Mouse (Mus musculus) forebrain, embryonic 15.5 days (tissue): ENCODE results near the gene Emc8. TPM values are rescaled to one million over a fixed set of nuclear protein-coding genes. Genes with fewer than 3 reads are reported as not detected.

Experiments
- ATAC-seq: fragments of 200-750 bp; cut with Nextera tagmentation; replicated peaks from 2 replicates; pipeline ENCODE4 v1.8.0; 2017; ENCODE audit warnings: mild to moderate bottlenecking, moderate TSS enrichment, moderate library complexity
- H3K27ac ChIP-seq: fragments of 300-500 bp; sonication (generic); replicated peaks from 2 replicates; pipeline ENCODE4 v1.5.1; 2015; ENCODE audit warnings: mild to moderate bottlenecking, inconsistent platforms
- H3K27me3 ChIP-seq: fragments of 300-500 bp; sonication (generic); 2 replicates; pipeline ENCODE4 v1.6.1; 2015; ENCODE audit warnings: inconsistent platforms
- H3K36me3 ChIP-seq: fragments of 300-500 bp; sonication (generic); 2 replicates; pipeline ENCODE4 v1.6.1; 2015; ENCODE audit warnings: mild to moderate bottlenecking, inconsistent platforms
- H3K4me1 ChIP-seq: fragments of 300-500 bp; sonication (generic); 2 replicates; pipeline ENCODE4 v1.6.1; 2015; ENCODE audit warnings: inconsistent platforms
- H3K4me2 ChIP-seq: fragments of 300-500 bp; sonication (generic); replicated peaks from 2 replicates; pipeline ENCODE4 v1.6.1; 2015; ENCODE audit warnings: mild to moderate bottlenecking, inconsistent platforms
- H3K4me3 ChIP-seq: fragments of 300-500 bp; sonication (generic); 2 replicates; pipeline ENCODE4 v1.5.1; 2015; ENCODE audit warnings: mild to moderate bottlenecking, inconsistent platforms
- H3K9ac ChIP-seq: fragments of 300-500 bp; sonication (generic); replicated peaks from 2 replicates; pipeline ENCODE4 v1.6.1; 2015; ENCODE audit warnings: mild to moderate bottlenecking, inconsistent platforms
- H3K9me3 ChIP-seq: fragments of 300-500 bp; sonication (generic); 2 replicates; pipeline ENCODE4 v1.6.1; 2016; ENCODE audit warnings: inconsistent platforms
- WGBS: fragments of 180-500 bp; shearing (Covaris S2); methylation state at CpG from one replicate; pipeline ENCODE4 v1.1.7; 2015; ENCODE audit warnings: mixed read lengths; 5-methylcytosine and 5-hydroxymethylcytosine counted together
- polyA plus RNA-seq: library from polyadenylated mRNA; unstranded; fragments of >200 nt; fragmentation: Nextera tagmentation; extraction: Ambion mirVana; gene quantifications from 2 replicates; pipeline ENCODE4 v1.2.1, GENCODE M21; 2015

Gene Emc8
- polyA plus RNA-seq: 168 and 178 TPM in 2 replicates

- no peak for ATAC-seq
Observed at GRCm38 (mm10) chr8:120668374-120668905, at the start of gene Emc8. Gene Emc8 (minus strand): TSS chr8:120668573.

GRCm38 (mm10) chr8:120715996-120716680 lies 47.8 kb upstream of the Emc8 start:
- no peak overlapping the region for H3K9ac ChIP-seq
- H3K4me1 ChIP-seq: no peaks in the 10 kb centered on the region
- H3K4me2 ChIP-seq: no peak overlapping the region
- H3K36me3 ChIP-seq: no peaks in the 10 kb centered on the region
- no peak for ATAC-seq
- no peaks in the 10 kb centered on the region for H3K27me3 ChIP-seq
- H3K9me3 ChIP-seq: no peaks in the 10 kb centered on the region
- no peak overlapping the region for H3K27ac ChIP-seq
- H3K4me3 ChIP-seq: no peak overlapping the region
- WGBS: 85% methylated on average over 15 of the region's 15 CpGs

More at GRCm38 (mm10) chr8:120668374-120668905, at the start of gene Emc8:
- Histone ChIP-seq H3K4me3 (peak within 1 kb of the TSS; percentile 97), H3K9me3 (no peaks in the 10 kb centered on the region), H3K27me3 (no peaks in the 10 kb centered on the region), H3K36me3 (peaks cover 33% of the 10 kb centered on the region), H3K4me2 (peak within 1 kb of the TSS; percentile 93), H3K4me1 (peaks cover 47% of the 10 kb centered on the region), H3K27ac (peak within 1 kb of the TSS; percentile 82), H3K9ac (peak within 1 kb of the TSS; percentile 87)
- under 1% methylated on average over 51 of the region's 51 CpGs for WGBS

- Histone ChIP-seq H3K4me3 (no peak overlapping the region), H3K9ac (no peak overlapping the region), H3K36me3 (no peaks in the 10 kb centered on the region), H3K4me1 (no peaks in the 10 kb centered on the region), H3K4me2 (no peak overlapping the region), H3K27ac (no peak overlapping the region), H3K27me3 (no peaks in the 10 kb centered on the region), H3K9me3 (no peaks in the 10 kb centered on the region)
- ATAC-seq: no peak
- 83% methylated on average over 6 of the region's 6 CpGs for WGBS
Observed at GRCm38 (mm10) chr8:120715200-120715599, 46.8 kb upstream of the Emc8 start.

- 88% methylated on average over 10 of the region's 10 CpGs for WGBS
- H3K4me3 ChIP-seq: no peak overlapping the region
- H3K36me3 ChIP-seq: no peaks in the 10 kb centered on the region
- no peak overlapping the region for H3K4me2 ChIP-seq
- H3K9me3 ChIP-seq: no peaks in the 10 kb centered on the region
- H3K27ac ChIP-seq: no peak overlapping the region
- H3K9ac ChIP-seq: no peak overlapping the region
- no peaks in the 10 kb centered on the region for H3K4me1 ChIP-seq
- no peaks in the 10 kb centered on the region for H3K27me3 ChIP-seq
- ATAC-seq: no peak
Observed at GRCm38 (mm10) chr8:120709176-120709575, 40.8 kb upstream of the Emc8 start.

DNA sequence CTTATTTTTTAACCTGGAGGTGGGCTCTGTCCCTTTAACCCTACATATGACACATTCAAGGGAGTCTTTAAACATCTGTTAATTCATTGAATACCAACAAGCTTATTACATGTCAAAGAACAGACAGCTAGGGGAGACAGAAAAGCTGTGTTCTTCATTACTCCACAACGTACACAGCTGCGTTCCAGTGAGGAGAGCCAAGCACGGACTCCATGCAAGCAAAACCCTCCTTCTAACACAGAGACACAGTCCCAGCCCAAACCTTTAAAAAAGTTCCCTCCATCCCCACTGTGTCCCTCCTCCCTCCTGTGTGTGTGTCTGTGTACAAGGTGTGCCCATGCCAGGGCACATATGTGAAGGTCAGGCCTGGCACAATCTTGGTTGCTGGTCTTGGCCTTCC lies 37.8 kb upstream of the Emc8 start:
- Histone ChIP-seq H3K9ac (no peak overlapping the region), H3K36me3 (no peaks in the 10 kb centered on the region), H3K27me3 (no peaks in the 10 kb centered on the region), H3K4me3 (no peak overlapping the region), H3K4me2 (no peak overlapping the region), H3K27ac (no peak overlapping the region), H3K9me3 (no peaks in the 10 kb centered on the region), H3K4me1 (no peaks in the 10 kb centered on the region)
- no peak for ATAC-seq
- 75% methylated on average over 3 of the region's 3 CpGs for WGBS

DNA sequence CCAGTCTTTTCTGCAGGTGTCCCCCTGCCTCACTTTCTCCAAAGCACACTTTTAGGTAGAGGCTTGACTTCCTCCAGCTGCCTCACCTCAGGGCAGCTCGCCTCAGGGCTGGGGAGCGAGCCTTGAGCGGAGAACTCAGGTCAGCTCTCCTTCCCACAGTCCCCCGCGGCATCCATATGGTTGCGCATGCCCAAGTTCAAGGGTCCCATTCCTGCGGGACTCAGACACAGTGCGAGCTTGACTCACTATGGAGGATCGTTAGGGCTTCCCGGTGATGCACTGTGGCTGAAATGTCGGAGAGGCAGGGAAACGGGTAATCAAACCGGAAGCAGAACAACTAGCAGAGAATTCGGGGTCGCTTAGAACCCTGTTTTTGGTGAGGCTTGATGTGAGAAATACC lies 36.8 kb upstream of the Emc8 start:
- H3K4me2 ChIP-seq: no peak overlapping the region
- H3K27ac ChIP-seq: no peak overlapping the region
- H3K36me3 ChIP-seq: no peaks in the 10 kb centered on the region
- no peak overlapping the region for H3K4me3 ChIP-seq
- ATAC-seq: no peak
- no peaks in the 10 kb centered on the region for H3K9me3 ChIP-seq
- H3K4me1 ChIP-seq: no peaks in the 10 kb centered on the region
- no peaks in the 10 kb centered on the region for H3K27me3 ChIP-seq
- WGBS: 82% methylated on average over 15 of the region's 15 CpGs
- H3K9ac ChIP-seq: no peak overlapping the region

GRCm38 (mm10) chr8:120704203-120704602 lies 35.8 kb upstream of the Emc8 start:
- Histone ChIP-seq H3K4me3 (no peak overlapping the region), H3K4me2 (no peak overlapping the region), H3K27me3 (no peaks in the 10 kb centered on the region), H3K27ac (no peak overlapping the region), H3K9ac (no peak overlapping the region), H3K36me3 (no peaks in the 10 kb centered on the region), H3K4me1 (no peaks in the 10 kb centered on the region), H3K9me3 (no peaks in the 10 kb centered on the region)
- 74% methylated on average over 9 of the region's 9 CpGs for WGBS
- no peak for ATAC-seq

GRCm38 (mm10) chr8:120701758-120702465 lies 33.5 kb upstream of the Emc8 start:
- no peak overlapping the region for H3K4me2 ChIP-seq
- no peak overlapping the region for H3K4me3 ChIP-seq
- no peaks in the 10 kb centered on the region for H3K27me3 ChIP-seq
- H3K9me3 ChIP-seq: no peaks in the 10 kb centered on the region
- WGBS: 70% methylated on average over 19 of the region's 19 CpGs
- no peak overlapping the region for H3K27ac ChIP-seq
- ATAC-seq: no peak
- no peaks in the 10 kb centered on the region for H3K36me3 ChIP-seq
- H3K4me1 ChIP-seq: peaks cover 2% of the 10 kb centered on the region; the same call in 1 of the 2 replicates
- H3K9ac ChIP-seq: no peak overlapping the region

- Histone ChIP-seq H3K27me3 (no peaks in the 10 kb centered on the region), H3K9ac (no peak overlapping the region), H3K4me3 (no peak overlapping the region), H3K4me2 (no peak overlapping the region), H3K4me1 (peaks cover 8% of the 10 kb centered on the region), H3K9me3 (no peaks in the 10 kb centered on the region), H3K36me3 (no peaks in the 10 kb centered on the region), H3K27ac (no peak overlapping the region)
- 86% methylated on average over 4 of the region's 4 CpGs for WGBS
- ATAC-seq: no peak
Observed at GRCm38 (mm10) chr8:120700053-120700452, 31.7 kb upstream of the Emc8 start.

DNA sequence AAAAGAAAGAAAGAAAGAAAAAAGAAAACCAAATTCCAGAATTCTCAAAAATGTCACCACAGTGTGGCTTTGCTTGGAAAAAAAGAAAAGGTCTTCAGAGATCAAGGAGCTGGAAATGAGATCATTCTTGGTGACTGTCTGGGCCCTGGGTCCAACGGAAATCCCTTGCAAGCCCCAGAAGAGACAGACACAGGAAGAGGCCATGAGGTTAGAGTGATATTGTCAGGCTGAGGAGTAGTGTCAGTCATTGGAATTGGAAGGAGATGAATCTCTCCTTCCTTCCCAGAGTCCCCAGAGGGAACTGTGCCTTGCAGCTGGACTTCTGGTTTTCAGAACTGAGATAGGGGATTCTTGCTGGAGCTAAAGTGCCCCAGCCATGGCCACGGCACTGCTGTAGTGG lies 31.2 kb upstream of the Emc8 start:
- Histone ChIP-seq H3K27me3 (no peaks in the 10 kb centered on the region), H3K4me1 (peaks cover 8% of the 10 kb centered on the region), H3K9me3 (no peaks in the 10 kb centered on the region), H3K36me3 (no peaks in the 10 kb centered on the region), H3K9ac (no peak overlapping the region), H3K4me3 (no peak overlapping the region), H3K4me2 (no peak overlapping the region), H3K27ac (no peak overlapping the region)
- 82% methylated on average over 2 of the region's 2 CpGs for WGBS
- no peak for ATAC-seq

- 82% methylated on average over 6 of the region's 6 CpGs for WGBS
Observed at GRCm38 (mm10) chr8:120699079-120699478, 30.7 kb upstream of the Emc8 start.

DNA sequence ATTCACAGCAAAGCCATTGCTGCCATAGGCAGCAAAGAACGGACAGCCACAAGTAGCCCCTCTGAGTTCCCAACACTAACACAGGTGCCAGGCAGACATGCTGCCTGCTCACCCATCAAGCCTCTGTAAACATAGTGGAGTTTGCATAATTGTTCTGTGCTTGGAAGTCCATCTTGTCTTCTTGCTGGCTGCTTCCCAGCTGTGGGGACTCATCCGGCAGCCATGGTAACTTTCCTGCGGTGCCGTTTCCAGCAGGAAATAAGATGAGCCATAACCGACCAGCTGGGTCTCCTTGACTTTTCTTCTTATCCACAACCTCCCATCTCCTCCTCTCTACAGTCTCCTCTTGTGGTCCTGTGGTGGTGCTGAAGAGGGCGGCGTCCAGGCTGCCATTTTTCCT lies 30.1 kb upstream of the Emc8 start:
- H3K4me2 ChIP-seq: no peak overlapping the region
- no peaks in the 10 kb centered on the region for H3K9me3 ChIP-seq
- H3K9ac ChIP-seq: no peak overlapping the region
- no peak overlapping the region for H3K4me3 ChIP-seq
- ATAC-seq: no peak
- H3K27ac ChIP-seq: no peak overlapping the region
- 96% methylated on average over 7 of the region's 7 CpGs for WGBS
- no peaks in the 10 kb centered on the region for H3K36me3 ChIP-seq
- peaks cover 8% of the 10 kb centered on the region for H3K4me1 ChIP-seq
- H3K27me3 ChIP-seq: no peaks in the 10 kb centered on the region

More at GRCm38 (mm10) chr8:120699079-120699478, 30.7 kb upstream of the Emc8 start:
- no peak for ATAC-seq
- no peak overlapping the region for H3K27ac ChIP-seq
- H3K4me3 ChIP-seq: no peak overlapping the region
- H3K27me3 ChIP-seq: no peaks in the 10 kb centered on the region
- no peaks in the 10 kb centered on the region for H3K36me3 ChIP-seq
- H3K4me1 ChIP-seq: peaks cover 8% of the 10 kb centered on the region
- H3K9me3 ChIP-seq: no peaks in the 10 kb centered on the region
- H3K4me2 ChIP-seq: no peak overlapping the region
- no peak overlapping the region for H3K9ac ChIP-seq
